Mouse (Mus musculus) erythroblast, embryonic 14.5 days (primary cell): ENCODE results near the gene H3f3a.

Experiments
- GATA1 ChIP-seq: IDR thresholded peaks from 2 replicates; pipeline ENCODE4 v1.6.1; 2012; ENCODE audit warnings: low read length, inconsistent platforms, mixed read lengths
- TAL1 ChIP-seq: IDR thresholded peaks from 3 replicates; pipeline ENCODE4 v1.6.1; 2012; ENCODE audit warnings: low read length, inconsistent platforms, mixed read lengths

DNA sequence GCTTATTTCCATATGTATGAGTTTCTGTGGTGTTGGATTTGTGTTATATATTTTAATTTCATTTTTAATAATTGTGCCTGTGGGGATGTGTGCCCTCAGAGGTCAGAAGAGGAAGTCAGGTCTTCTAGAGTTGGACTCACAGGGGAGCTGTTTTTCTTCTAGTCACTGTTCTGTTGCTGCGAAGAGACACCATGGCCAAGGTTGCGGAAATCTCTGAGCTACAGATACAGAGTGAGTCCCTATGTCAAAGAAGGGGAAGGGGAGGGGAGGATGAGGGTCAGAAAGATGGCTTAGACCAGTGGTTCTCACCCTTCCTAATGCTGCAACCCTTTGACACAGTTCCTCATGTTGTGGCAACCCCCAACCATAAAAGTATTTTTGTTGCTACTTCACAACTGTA, 57.0 kb downstream of the H3f3a start:
- TF ChIP-seq TAL1 (no peak), GATA1 (no peak)
